In the genomic region with DNA sequence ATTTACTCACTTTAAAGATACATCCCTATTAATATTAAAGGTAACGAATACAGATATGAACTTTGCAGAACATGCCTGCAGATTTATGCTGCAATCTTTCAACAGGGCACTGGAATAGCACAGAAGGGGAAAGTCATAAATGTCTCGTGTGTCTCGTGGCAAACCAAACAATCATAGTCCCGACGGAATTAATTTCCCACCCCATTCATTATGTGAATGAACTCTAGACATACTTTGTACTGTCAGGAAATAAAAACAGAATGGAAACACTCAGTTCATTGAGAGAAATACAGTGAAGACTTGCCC, we compare ENCODE assay signal across 17 mouse cellular contexts.
"Had no signal": no experiment of that assay in that cellular context is flagged by ENCODE, and none has a peak within 500 bp of the region (broad histone marks: within the 10 kb centered on the region; RNA-seq: fewer than 3 reads in every experiment).

No protein-coding gene starts in this region.

- H3K9ac ChIP-seq: liver, embryonic 13.5 days had no signal

- H3K36me3 ChIP-seq: liver, embryonic 13.5 days had no signal

- DNase-seq: kidney, adult 18-20 months; kidney, adult 9 months; kidney, postnatal 14 days; kidney, postnatal 4 days; layer of hippocampus, adult 9-11 months; liver, embryonic 13.5 days; lung, adult 2 months; lung, postnatal 36 days; midbrain, embryonic 14.5 days; thymus, adult 18-20 months; thymus, postnatal 36 days had no signal

- H3K27me3 ChIP-seq: liver, embryonic 13.5 days; megakaryocyte, embryonic 14.5 days had no signal

- H3K4me1 ChIP-seq: liver, embryonic 13.5 days; megakaryocyte, embryonic 14.5 days had no signal

- H3K4me2 ChIP-seq: liver, embryonic 13.5 days; midbrain, embryonic 11.5 days had no signal

- H3K9me3 ChIP-seq: liver, embryonic 13.5 days; megakaryocyte, embryonic 14.5 days had no signal

- H3K4me3 ChIP-seq: layer of hippocampus, adult 2 months; left cerebral cortex, adult 2 months; liver, embryonic 13.5 days; megakaryocyte, embryonic 14.5 days had no signal

- H3K27ac ChIP-seq: layer of hippocampus, adult 2 months; left cerebral cortex, adult 2 months; liver, embryonic 13.5 days had no signal

- ATAC-seq: intestine, embryonic 16.5 days; lung, postnatal 0 days had no signal
